Mouse (Mus musculus): Measurements from ENCODE around the gene Krt82. TPM values are rescaled to one million over a fixed set of nuclear protein-coding genes. Genes with fewer than 3 reads are reported as not detected.

Krt82 gene
- polyA plus RNA-seq, 1 experiment from 2014 or later, result not detected

DNA sequence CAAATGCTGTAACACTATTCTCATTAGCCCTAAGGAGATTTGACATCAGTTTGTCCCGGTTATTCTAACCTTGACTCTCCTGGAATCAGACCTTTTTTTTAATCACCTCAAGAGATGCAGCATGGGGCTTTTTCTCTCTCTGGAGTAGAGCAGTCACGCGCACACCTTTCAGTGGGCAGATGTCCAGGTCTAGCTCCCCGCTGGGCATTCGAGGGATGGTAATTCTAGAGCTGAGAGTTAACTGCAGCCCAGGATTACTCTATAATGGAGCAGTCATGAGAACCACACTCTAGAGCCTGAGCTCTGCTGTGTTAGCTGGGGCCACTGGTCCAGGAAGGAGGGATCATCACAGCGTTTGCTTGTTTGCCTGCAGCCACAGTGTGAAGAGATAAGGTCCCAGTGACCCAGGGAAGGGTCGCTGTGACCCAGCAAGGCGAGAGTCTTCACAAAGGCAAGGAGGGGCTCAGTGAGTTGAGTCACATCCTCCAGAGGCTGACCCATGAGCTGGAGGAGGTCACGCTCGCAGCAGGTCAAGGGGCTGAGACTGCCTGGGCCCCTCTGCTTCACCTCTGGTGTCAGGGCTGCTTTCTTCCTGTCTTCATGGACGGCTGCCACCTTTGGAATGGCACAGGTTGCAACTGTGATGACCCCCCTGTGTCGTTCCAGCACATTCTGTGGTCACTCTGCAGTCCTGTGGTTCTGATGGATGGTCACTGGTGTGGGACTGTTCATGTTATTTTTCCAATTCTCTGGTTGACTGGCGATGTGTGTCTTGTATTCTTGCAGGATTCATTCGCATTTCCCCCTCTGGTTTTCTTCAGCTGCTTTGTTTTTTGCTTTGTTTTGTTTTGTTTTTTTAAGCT, 43.3 kb downstream of the Krt82 start:
- Histone ChIP-seq H3K9ac (replicated peaks) (no peak overlapping the region), H3K9me3 (no peaks in the 10 kb centered on the region), H3K4me3 (no peak overlapping the region), H3K27ac (replicated peaks) (no peak overlapping the region), H3K4me2 (replicated peaks) (no peak overlapping the region), H3K36me3 (no peaks in the 10 kb centered on the region), H3K27me3 (no peaks in the 10 kb centered on the region), H3K4me1 (no peaks in the 10 kb centered on the region)
- no peak for ATAC-seq (replicated peaks)
- WGBS, result 72% methylated on average over 14 of the region's 14 CpGs

- Histone ChIP-seq H3K9me3 (no peaks in the 10 kb centered on the region), H3K36me3 (no peaks in the 10 kb centered on the region), H3K4me3 (no peak overlapping the region), H3K9ac (replicated peaks) (no peak overlapping the region), H3K4me1 (no peaks in the 10 kb centered on the region), H3K4me2 (replicated peaks) (no peak overlapping the region), H3K27me3 (no peaks in the 10 kb centered on the region), H3K27ac (replicated peaks) (no peak overlapping the region)
- WGBS, result 96% methylated on average over 2 of the region's 2 CpGs
- no peak for ATAC-seq (replicated peaks)
These were observed 53.3 kb downstream of the Krt82 start for GRCm38 (mm10) chr15:101497181-101497580.

GRCm38 (mm10) chr15:101495266-101495665, 55.2 kb downstream of the Krt82 start:
- Histone ChIP-seq H3K4me1 (no peaks in the 10 kb centered on the region), H3K36me3 (no peaks in the 10 kb centered on the region), H3K9ac (replicated peaks) (no peak overlapping the region), H3K27ac (replicated peaks) (no peak overlapping the region), H3K4me3 (no peak overlapping the region), H3K9me3 (no peaks in the 10 kb centered on the region), H3K27me3 (no peaks in the 10 kb centered on the region), H3K4me2 (replicated peaks) (no peak overlapping the region)
- 86% methylated on average over 8 of the region's 8 CpGs for WGBS
- ATAC-seq (replicated peaks), result no peak

DNA sequence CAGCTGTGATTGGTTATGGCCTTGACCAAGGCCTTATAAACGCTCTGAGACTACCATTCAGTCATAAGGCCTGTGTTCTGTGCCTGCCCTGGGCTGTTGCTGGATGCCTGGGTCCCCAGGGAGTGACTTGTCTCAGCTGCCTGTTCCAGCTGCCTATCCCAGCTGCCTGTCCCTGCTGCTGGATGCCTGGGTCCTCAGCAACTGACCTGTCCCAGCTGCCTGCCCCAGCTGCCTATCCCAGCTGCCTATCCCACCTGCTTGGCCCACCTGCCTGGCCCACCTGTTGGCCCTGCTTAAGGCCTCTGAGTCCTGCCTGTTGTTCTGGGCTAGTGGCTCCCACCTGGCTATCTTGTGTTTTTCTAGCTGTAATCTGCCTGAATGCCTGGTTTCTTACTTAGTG, 56.3 kb downstream of the Krt82 start:
- no peak for ATAC-seq (replicated peaks)
- Histone ChIP-seq H3K36me3 (no peaks in the 10 kb centered on the region), H3K4me2 (replicated peaks) (no peak overlapping the region), H3K27ac (replicated peaks) (no peak overlapping the region), H3K27me3 (no peaks in the 10 kb centered on the region), H3K9ac (replicated peaks) (no peak overlapping the region), H3K9me3 (no peaks in the 10 kb centered on the region), H3K4me1 (no peaks in the 10 kb centered on the region), H3K4me3 (no peak overlapping the region)
- WGBS, result 53% methylated on average over 1 of the region's 1 CpGs

DNA sequence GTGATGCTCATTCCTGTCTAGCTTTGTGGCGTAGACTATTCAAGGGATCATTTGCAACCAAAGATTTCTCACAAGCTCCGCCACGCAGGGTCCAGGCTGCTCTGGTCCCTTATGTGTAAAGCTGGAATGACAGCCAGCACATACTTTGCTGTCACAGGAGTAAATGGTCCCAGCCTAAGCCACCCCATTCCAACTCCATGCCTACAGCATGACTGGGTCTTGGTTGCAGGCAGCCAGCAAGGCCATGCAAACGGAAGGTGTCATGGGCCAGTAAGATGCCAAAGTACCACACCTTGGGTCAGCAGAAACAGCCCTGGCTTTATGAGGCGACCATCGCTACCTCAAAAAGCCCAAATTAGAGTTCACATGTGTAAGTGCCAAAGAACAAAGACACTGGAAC, 56.8 kb downstream of the Krt82 start:
- Histone ChIP-seq H3K4me3 (no peak overlapping the region), H3K4me1 (no peaks in the 10 kb centered on the region)
- no peak for ATAC-seq (replicated peaks)

GRCm38 (mm10) chr15:101492718-101493117, 57.7 kb downstream of the Krt82 start:
- no peak overlapping the region for H3K4me2 ChIP-seq (replicated peaks)
- no peaks in the 10 kb centered on the region for H3K36me3 ChIP-seq
- no peaks in the 10 kb centered on the region for H3K4me1 ChIP-seq
- WGBS, result 79% methylated on average over 8 of the region's 8 CpGs
- no peaks in the 10 kb centered on the region for H3K27me3 ChIP-seq
- H3K27ac ChIP-seq (replicated peaks), result no peak overlapping the region
- no peaks in the 10 kb centered on the region for H3K9me3 ChIP-seq
- no peak for ATAC-seq (replicated peaks)
- H3K9ac ChIP-seq (replicated peaks), result no peak overlapping the region
- no peak overlapping the region for H3K4me3 ChIP-seq

More for the DNA sequence above, 56.8 kb downstream of the Krt82 start:
- 92% methylated on average over 6 of the region's 6 CpGs for WGBS
- Histone ChIP-seq H3K36me3 (no peaks in the 10 kb centered on the region), H3K27ac (replicated peaks) (no peak overlapping the region), H3K4me2 (replicated peaks) (no peak overlapping the region), H3K9ac (replicated peaks) (no peak overlapping the region), H3K27me3 (no peaks in the 10 kb centered on the region), H3K9me3 (no peaks in the 10 kb centered on the region)

DNA sequence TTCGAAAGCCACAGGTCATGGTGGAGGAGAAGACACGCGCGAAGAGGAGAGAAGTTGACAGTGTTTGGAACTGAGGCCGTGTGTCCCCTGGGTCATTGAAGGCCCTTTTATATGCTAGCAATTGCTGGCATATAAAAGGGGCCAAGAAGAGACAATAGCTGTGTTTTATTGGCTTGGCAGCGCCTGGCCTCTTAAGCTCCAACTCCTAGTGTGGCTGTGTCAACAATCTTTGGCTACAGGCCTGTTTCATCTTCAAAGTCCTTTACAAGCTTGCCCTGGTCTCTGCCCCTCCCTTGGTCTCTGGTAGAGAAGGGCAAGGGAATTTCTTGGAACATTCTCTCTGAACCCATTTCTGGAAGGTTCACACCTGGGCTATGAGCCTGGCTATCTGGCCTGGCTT, 59.0 kb downstream of the Krt82 start, which contains the start of gene Krt83:
Gene Krt83, minus strand, starts transcription at position 82 of the 400 bp plus-strand sequence.
- Histone ChIP-seq H3K9ac (replicated peaks) (no peak within 1 kb of the TSS), H3K9me3 (no peaks in the 10 kb centered on the region), H3K4me2 (replicated peaks) (no peak within 1 kb of the TSS), H3K27ac (replicated peaks) (no peak within 1 kb of the TSS), H3K4me3 (no peak within 1 kb of the TSS), H3K27me3 (no peaks in the 10 kb centered on the region), H3K36me3 (no peaks in the 10 kb centered on the region), H3K4me1 (no peaks in the 10 kb centered on the region)
- 54% methylated on average over 6 of the region's 6 CpGs for WGBS
- ATAC-seq (replicated peaks), result no peak

Small RNA genes within 50 kb of the gene (microRNA-seq; reads per million reads assigned to microRNA genes)
- gene Gm44393, result not detected
- not detected for gene Gm44460

Other genes starting within 250 kb of the Krt82 start
- 0.08 TPM in 1 of 2 replicates, not detected in the other for gene Krt80, start 180.5 kb downstream of the Krt82 start, polyA plus RNA-seq (2015; fragmentation: Nextera tagmentation; extraction: Ambion mirVana)
- gene Krt7, start 139.6 kb downstream of the Krt82 start, polyA plus RNA-seq (2015; fragmentation: Nextera tagmentation; extraction: Ambion mirVana), result 0.26 and 0.46 TPM in 2 replicates
- gene Krt87, start 111.9 kb downstream of the Krt82 start, polyA plus RNA-seq (2015; fragmentation: Nextera tagmentation; extraction: Ambion mirVana), result 0.09 and 0.10 TPM in 2 replicates
- gene Krt88, start 102.9 kb downstream of the Krt82 start, polyA plus RNA-seq (2015; fragmentation: Nextera tagmentation; extraction: Ambion mirVana), result not detected in 2 replicates
- gene Krt81, start 86.9 kb downstream of the Krt82 start, polyA plus RNA-seq (2015; fragmentation: Nextera tagmentation; extraction: Ambion mirVana), result not detected in 2 replicates
- gene Krt86, start 77.2 kb downstream of the Krt82 start, polyA plus RNA-seq (2015; fragmentation: Nextera tagmentation; extraction: Ambion mirVana), result not detected in 2 replicates
- gene Krt83, start 59.2 kb downstream of the Krt82 start, polyA plus RNA-seq (2015; fragmentation: Nextera tagmentation; extraction: Ambion mirVana), result not detected in 2 replicates
- gene Gm49425, start 33.4 kb downstream of the Krt82 start, polyA plus RNA-seq (2015; fragmentation: Nextera tagmentation; extraction: Ambion mirVana), result not detected in 2 replicates
- gene Krt84, start 17.8 kb downstream of the Krt82 start, polyA plus RNA-seq (2015; fragmentation: Nextera tagmentation; extraction: Ambion mirVana), result not detected in 2 replicates
- gene Krt90, start 12.3 kb upstream of the Krt82 start, polyA plus RNA-seq (2015; fragmentation: Nextera tagmentation; extraction: Ambion mirVana), result 0.09 TPM in 1 of 2 replicates, not detected in the other
- gene Krt75, start 23.2 kb upstream of the Krt82 start, polyA plus RNA-seq (2015; fragmentation: Nextera tagmentation; extraction: Ambion mirVana), result 0.08 TPM in 1 of 2 replicates, not detected in the other
- gene Gm5414, start 77.5 kb upstream of the Krt82 start, polyA plus RNA-seq (2015; fragmentation: Nextera tagmentation; extraction: Ambion mirVana), result not detected in 2 replicates
- not detected in 2 replicates for gene Gm5478, start 96.7 kb upstream of the Krt82 start, polyA plus RNA-seq (2015; fragmentation: Nextera tagmentation; extraction: Ambion mirVana)
- gene Krt6b, start 129.6 kb upstream of the Krt82 start, polyA plus RNA-seq (2015; fragmentation: Nextera tagmentation; extraction: Ambion mirVana), result not detected in 2 replicates
- not detected in 2 replicates for gene Krt6a, start 143.6 kb upstream of the Krt82 start, polyA plus RNA-seq (2015; fragmentation: Nextera tagmentation; extraction: Ambion mirVana)
- gene Krt5, start 162.2 kb upstream of the Krt82 start, polyA plus RNA-seq (2015; fragmentation: Nextera tagmentation; extraction: Ambion mirVana), result 0.13 and 0.15 TPM in 2 replicates
- gene Krt71, start 192.4 kb upstream of the Krt82 start, polyA plus RNA-seq (2015; fragmentation: Nextera tagmentation; extraction: Ambion mirVana), result not detected in 2 replicates
- not detected in 2 replicates for gene Krt72, start 235.8 kb upstream of the Krt82 start, polyA plus RNA-seq (2015; fragmentation: Nextera tagmentation; extraction: Ambion mirVana)

Data from forebrain, embryonic 15.5 days (tissue).